Mouse (Mus musculus) urinary bladder, adult 18-20 months (tissue): ENCODE results near the gene Srp68.
"Not testable (repeated sequence)": the region's sequence is repeated elsewhere in the genome, so short reads cannot be mapped to it uniquely, and the experiment has no call there.

ENCODE experiments used
- DNase-seq, 2 experiments: peaks; one replicate each; pipeline ENCODE4 v3.0.0; 2022; ENCODE audit warnings: low spot score in 2 of 2, mixed read lengths in 2 of 2

The Srp68 gene

DNA sequence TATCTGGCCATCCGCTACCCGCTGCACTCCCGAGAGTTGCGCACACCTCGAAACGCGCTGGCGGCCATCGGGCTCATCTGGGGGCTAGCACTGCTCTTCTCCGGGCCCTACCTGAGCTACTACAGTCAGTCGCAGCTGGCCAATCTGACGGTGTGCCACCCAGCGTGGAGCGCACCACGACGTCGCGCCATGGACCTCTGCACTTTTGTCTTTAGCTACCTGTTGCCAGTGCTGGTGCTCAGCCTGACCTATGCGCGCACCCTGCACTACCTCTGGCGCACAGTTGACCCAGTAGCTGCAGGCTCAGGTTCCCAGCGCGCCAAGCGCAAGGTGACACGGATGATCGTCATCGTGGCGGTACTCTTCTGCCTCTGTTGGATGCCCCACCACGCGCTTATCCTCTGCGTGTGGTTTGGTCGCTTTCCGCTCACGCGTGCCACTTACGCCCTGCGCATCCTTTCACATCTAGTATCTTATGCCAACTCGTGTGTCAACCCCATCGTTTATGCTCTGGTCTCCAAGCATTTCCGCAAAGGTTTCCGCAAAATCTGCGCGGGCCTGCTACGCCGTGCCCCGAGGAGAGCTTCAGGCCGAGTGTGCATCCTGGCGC is 9.0 kb upstream of the Srp68 start:
- DNase-seq = no peak

DNA sequence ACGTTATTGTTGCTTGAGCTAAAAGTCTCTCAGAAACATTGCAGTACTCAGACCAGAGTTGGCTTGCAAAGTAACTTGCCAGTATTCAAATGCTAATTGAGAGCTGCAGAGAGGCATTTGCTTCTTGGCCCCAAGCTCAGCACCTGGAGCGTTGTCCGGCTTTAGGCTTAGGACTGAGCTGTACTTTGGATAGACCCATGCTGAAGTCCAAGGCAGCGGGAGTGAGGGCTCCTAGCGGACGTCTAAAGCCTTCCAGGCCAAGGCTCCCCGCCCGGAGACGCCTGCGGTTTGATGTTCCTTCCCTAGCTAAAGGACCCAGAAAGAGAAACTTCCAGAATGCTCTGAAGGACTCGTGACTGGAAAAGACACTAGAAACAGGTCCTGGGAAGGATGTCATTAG is 8.1 kb upstream of the Srp68 start:
- no peak for DNase-seq

DNA sequence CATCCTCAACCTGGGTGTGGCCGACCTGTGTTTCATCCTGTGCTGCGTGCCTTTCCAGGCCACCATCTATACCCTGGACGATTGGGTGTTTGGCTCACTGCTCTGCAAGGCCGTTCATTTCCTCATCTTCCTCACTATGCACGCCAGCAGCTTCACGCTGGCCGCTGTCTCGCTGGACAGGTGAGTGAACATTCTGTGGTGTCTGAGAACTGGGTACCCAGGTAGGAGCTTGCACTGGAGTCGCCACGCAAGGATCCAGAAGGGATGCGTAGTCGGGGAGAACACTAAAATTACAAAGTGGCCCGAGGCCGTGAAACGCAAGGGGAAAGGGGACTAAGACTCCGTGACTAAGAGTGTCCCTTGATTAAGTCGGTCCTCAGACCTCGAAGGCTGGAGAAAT is 7.7 kb upstream of the Srp68 start:
- DNase-seq = no peak

DNA sequence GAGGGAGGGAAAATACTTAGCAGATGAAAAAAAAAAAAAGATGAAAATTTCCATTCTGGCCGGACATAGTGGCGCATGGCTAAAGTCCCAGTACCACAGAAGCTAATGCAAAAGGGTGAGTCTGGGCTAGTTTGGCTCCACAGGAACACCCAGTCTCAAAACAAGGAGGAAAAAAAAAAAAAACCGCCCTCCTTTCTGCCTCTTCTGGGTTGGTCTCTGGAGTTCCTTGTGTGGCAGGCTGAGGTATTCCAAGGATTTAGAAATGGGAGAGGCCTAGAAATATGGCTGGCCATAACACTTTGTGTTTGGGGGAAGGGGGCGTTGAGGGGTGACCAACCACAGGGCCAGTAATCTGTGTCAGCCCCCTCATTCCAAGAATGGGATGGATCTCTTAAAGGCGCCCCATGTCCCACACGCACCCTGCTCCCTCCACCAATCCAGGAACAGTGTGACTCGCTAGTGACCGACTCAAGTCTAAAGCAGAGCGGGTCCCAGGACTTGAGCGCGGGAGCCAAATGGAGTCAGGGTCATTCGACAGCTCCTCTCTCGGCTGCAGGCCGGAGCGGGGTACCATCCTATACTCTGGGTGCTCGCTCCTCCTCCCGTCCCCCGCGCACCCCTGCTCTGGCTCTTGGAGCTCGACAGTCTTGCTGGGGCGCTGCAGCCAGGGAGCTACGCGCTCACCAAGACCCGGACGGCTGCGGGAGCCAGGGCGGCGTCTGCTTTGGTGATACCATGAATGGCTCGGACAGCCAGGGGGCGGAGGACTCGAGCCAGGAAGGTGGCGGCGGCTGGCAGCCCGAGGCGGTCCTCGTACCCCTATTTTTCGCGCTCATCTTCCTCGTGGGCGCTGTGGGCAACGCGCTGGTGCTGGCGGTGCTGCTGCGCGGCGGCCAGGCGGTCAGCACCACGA is 7.0 kb upstream of the Srp68 start, which contains the start of gene Galr2:
Gene Galr2, plus strand, starts transcription at position 189 of the 913 bp plus-strand sequence.
- no peak for DNase-seq

DNA sequence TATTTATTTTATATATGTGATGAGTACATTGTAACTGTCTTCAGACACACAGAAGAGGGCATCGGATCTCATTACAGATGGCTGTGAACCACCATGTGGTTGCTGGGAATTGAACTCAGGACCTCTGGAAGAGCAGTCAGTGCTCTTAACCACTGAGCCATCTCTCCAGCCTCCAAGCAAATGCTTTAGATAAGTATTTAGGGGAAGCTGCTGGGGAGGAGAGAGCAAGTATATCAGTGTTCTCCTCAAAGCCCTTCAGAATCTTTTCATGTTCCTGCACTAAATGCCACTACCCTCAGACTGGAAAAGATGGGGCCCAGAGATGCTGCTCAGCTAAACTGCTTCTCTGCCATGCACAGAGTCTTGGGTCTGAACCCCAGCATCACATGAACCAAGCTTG is 3.2 kb upstream of the Srp68 start:
- not testable (repeated sequence) for DNase-seq

DNA sequence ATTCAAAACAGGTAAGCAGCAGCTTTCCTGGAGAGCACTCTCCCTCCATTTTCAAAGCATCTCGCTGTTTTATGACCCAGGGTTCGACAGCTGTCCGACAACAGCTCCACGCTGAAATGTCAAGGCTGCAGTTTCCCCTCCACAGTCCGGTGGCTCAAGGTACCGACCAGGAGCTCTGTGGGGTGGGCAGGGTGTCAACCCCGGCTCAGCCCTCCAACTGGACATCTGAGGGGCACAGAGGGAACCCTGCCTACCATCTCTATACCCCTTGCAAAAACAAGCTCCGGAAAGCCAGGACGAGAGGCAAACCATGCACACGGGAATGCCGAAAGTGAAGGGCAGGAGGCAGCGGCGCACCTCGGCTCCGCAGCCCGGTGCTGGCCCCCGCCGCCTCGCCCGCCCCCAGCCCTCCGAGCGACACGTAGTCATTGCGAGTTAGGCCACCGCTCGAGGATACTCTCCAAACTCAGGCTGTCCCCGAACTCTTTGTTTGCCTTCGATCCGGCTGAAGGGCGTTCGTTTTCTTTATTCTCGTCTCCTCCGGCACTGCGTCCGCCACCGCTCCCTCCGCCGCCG is 460 bp downstream of the Srp68 start:
- DNase-seq = no peak

DNA sequence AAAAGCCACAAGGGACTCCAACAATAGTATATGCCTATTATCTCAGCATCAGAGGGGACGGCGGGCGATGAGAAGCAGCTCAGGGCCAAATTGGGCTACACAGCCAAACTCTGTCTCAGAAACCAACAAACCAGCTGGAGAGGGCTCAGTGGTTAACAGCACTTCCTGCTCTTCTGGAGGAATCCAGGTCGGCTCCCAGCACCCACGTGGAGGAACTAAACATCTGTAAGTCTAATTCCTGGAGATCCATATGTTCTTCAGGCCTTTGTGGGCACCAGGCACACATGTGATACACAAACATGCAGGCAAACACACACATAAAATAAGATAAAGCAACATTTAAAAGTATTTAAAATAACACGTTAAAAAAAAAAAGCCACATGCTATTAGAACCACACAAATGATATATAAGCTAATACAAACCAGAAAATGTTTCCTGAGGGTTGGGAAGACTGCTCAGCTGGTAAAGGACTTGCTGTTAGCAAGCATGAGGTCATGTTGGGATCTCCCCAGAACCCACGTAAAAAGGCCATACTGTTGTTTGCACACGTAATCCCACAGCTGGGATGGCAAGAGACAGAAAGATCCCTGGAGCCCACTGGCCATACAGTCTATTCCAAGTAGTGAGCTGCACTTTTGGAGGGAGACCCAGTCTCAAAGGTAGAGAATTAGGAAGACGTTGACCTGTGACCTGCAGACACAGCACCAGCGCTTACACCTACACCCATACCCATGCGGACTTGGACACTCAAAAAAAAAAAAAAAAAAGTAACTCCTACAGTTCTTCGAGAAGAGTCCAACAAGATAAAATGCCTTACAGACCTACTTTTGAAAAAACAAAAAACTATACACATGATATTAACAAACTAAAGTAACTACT is 1.2 kb downstream of the Srp68 start:
- DNase-seq = no peak

DNA sequence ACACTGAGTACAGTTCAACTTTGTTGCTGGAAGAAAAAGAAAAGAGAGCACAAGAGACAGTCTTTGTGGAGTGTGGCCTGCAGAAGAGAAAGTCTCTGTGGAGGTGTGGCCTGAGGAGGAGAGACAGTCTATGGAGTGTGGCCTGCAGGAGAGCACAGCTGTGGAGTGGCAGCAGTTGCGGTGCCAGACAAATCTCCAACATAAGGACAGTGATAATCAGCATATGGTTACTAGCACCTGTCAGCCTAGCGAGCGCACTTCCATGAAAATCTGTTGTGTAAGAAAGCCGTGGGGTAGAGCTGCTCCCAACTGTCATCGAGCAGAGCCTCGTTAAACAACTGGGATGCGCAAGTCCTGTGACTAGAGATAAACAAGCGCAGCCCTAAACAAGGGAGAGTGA is 4.5 kb downstream of the Srp68 start:
- no peak for DNase-seq

DNA sequence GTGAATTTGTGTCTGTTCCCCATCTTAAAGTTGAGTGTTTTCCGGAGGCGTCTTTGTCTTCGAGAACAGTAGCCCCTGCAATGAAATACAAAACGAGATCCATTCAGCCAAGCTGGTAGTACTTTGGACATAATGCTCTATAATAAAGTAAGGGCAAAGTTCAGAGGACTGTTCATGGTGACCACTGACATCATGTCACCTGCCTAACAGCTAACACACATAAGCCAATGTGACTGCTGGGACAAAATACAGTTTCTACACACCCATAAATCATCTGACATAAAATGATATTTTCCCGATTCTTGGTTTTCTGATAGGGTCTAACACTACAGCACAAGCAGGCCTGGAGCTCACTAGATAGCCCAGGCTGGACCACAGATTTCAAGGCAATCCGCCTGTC is 5.7 kb downstream of the Srp68 start:
- DNase-seq = no peak

DNA sequence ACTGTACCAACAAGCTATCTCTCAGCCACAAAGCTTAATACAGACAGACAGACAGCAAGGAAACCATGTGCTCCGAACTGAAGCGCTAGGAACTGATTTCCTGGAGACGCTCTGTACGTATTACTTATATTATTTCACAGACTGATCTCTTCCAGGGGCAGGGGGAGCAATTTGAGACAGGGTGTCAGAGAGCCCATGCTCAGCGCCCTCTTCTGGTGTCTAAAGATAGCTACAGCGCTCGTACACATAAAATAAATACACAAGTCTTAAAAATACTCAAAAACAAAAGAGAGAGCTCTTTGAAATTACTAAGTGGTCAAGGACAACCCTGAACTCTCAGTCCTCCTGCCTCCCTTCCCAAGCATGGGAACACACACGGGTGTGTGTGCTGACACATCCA is 6.4 kb downstream of the Srp68 start:
- DNase-seq = no peak

DNA sequence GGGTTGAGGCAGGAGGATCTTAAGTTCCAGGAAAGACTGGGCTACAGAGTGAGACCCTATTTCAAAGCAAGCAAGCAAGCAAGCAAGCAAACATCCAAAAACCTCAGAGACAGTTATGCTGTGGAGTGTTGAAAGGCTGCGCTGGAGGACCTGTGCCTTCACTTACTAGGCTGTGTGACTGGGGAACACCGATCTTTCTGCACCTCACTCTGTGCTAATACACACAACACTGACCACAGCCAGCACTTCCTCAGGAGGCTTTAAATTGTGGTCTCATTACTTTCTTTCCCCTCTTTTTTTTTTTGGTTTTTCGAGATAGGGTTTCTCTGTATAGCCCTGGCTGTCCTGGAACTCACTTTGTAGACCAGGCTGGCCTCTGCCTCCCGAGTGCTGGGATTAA is 8.2 kb downstream of the Srp68 start:
- DNase-seq = no peak

DNA sequence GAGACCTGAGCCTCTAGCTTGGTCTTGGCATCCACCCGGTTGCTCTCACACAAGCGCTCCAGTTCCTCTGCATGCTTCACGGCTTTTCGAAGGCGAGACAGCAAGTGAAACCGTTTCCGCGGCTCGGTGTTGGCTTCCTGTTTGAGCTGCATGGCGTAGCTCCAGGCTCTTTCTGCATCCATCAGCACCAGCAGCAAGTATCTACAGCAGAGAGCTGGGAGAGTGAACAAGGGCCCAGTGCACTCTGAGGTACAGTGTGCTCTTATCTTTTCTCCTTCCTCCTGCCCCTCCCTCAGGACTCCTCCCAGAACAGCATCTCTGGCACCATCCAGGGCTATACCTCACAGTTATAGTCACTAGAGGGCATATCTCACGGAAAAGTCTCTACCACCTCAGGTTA is 8.7 kb downstream of the Srp68 start:
- DNase-seq = no peak

DNA sequence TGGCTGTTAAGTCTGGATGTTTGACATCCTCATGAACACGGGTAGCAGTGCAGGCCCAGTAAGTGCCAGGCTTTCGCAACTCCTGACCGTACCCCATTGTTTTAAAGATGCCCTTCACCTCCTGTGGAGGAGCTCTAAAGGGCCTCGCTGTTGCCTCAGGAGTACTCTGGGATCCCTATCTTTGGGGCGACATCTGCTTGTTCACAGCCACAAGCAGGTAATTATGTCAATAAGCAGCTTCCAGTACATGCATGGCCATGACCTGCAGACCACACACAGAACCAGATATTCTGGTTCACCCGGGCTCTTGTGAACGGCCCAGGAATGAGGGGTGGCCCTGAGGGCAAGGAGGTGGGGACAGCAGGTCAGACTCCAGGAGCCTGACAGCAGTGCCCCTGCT is 13.8 kb downstream of the Srp68 start:
- DNase-seq = peak in 1 of 2 experiments; percentile 78

DNA sequence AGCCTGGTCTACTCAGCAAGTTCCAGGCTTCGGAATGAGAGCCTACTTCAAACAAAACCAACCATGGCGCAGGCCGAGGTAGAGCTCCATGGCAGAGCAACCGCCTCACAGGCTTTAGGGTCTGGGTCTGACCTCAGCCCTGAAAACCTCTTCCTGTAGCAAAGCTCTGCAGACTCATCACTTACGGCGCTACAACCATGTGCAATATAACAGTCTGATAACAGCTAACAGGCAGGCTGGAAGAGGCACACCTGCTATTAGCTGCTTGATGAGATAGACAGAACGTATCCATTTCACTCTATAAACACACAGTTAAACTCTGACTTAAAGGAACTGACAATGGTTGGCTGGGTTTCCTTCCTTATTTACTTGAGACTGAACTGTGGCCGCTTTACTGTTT is 14.6 kb downstream of the Srp68 start:
- DNase-seq = no peak

DNA sequence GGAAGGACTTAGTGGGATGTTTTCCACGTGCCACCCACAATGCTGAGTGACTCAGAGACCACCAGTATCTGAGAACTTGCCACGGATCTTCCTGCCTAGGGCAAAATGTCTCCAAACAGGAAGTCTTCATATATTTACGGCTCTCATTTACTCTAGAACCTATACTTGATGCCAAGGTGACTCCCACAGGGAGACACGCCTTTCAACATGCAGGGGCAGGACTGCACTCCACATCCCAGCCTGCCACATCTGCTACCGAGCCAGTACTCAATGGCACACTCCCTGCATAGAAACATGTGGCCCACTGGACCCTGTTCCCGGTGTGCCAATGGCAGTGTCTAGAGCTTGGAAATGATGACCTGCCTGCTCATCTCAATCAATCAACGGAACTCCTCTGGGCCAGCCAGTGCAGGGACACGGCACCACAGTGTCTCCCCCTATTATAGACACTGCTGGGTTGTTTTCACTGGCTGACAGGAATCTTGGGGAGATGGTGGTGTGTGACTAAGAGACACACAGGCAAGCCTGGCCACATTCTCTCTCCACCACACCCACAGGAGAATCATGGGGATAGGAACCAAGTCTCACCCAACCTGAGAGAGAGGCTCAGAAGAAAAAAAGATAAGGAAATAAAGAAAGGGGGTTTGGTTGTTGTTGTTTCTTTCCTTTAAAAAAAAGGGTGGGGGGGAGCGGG is 17.9 kb downstream of the Srp68 start:
- DNase-seq = peak in 1 of 2 experiments; percentile 52

DNA sequence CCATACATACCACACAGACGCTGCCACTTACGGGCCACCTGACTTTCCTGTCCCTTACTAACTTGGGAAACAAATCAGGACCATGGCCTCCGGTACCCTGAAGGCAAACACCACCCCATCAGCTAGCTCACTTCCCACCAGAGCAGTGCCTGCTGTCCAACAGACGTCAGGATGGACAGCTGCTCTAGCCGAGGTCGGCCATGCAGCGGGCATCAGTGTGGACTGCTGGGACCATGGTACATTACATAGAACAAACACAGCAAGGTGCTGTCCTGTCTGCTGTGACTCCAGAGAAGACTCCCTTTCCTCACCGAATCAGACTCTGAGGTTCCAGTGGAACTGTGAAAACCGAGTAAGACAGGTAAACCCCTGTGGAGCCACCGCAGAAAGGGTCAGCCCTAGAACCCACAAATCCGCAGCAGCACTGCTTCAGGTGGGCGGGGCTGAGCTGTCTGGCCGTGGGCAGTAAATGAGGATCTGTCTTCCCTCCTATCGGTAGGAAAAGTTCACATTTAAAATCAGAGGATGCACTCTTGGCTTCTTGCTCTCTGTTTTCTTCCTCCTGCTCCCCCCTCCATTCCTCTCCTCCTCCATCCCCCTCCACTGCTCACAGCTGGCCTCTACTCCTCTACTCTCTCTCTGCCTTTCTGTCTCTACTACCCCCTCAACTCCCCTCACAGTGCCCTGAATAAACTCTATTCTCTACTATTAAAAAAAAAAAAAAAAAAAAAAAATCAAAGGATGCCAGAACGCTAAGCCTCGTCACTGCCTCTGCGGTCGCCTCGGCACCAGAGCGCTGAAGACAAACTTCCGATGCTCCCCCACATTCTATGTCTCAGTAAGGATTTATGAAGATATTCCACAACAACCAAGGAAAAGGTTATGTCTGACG is 18.7 kb downstream of the Srp68 start:
- DNase-seq = no peak

DNA sequence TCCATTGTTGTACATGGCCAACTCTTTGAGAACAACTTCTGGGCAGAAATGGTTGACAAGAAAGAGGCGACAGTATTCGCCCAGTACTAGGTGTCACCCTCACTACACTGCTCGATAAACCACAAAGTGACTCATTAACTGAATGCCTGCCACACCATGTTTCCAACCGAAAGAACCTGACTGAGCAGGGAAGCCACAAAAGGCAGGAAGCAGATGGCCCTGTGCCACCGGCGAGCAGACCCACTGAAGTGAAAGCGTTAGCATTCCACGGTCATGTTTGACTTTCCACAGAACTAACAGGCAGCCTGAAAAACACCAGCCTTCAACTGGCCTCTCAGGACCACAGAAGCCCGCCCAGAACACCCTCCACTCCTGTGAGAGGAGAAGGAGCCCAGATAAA is 19.4 kb downstream of the Srp68 start:
- peak in 1 of 2 experiments; percentile 45 for DNase-seq

DNA sequence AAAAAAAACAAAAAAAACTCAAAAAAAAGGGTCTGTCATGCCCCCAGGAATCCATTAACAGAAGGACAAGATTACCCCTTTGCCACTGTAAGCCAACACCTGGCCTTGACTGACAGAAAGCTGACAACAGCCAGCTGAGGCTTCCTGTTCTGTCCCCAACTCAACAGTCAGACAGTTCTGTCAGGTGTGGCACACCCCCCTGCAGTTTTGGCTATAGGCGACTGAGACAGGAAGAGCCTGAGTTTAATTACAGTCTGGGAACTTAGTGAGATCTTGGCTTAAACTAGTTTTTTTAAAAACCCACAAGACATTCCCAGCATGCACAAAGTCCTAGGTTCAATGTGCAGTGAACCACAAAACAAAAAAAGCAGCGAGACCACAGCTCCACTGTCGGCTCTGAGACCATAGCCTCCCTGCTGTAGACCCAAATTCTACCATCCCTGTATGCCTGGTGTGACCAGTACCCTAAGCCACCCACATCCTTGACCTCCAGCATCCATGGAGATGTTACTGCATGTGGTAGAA is 20.9 kb downstream of the Srp68 start:
- no peak for DNase-seq

DNA sequence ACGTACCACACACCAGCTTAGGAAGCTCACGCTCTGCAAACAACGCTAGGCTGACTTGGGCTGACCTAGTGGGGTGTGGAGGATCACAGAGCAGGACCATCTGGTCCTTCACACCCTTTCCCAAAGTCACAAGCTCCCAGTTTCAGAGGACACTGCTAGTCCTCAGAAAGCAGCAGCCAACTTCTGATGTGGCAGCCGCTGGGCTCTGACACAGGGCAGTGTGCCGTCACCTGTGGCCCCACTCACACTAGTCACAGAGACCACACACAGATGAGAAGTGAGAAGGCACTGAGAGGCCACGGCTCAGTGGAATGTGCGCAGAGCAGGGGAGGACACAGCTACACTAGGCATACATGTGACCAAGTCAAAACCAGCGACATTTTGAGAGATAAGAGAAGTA is 23.1 kb downstream of the Srp68 start:
- no peak for DNase-seq
